Mouse (Mus musculus) kidney, embryonic 14.5 days (tissue): ENCODE results near the gene Prmt3. TPM values are rescaled to one million over a fixed set of nuclear protein-coding genes. Genes with fewer than 3 reads are reported as not detected.

Source experiments
- ATAC-seq: fragments of 200-750 bp; cut with Nextera tagmentation; 2 replicates; pipeline ENCODE4 v1.8.0; 2017; ENCODE audit warnings: moderate number of reproducible peaks, mild to moderate bottlenecking, moderate TSS enrichment, moderate library complexity; ENCODE audit not compliant: low FRiP score, low TSS enrichment
- H3K27ac ChIP-seq: fragments of 300-500 bp; sonication (generic); 2 replicates; pipeline ENCODE4 v1.5.1; 2014; ENCODE audit warnings: low read depth, mild to moderate bottlenecking, low read length, moderate library complexity, mixed read lengths
- H3K27me3 ChIP-seq: fragments of 300-500 bp; sonication (generic); 2 replicates; pipeline ENCODE4 v1.6.1; 2014; ENCODE audit warnings: mild to moderate bottlenecking, low read length; ENCODE audit not compliant: control insufficient read depth, insufficient read depth
- H3K36me3 ChIP-seq: fragments of 300-500 bp; sonication (generic); 2 replicates; pipeline ENCODE4 v1.6.1; 2014; ENCODE audit warnings: low read length, mixed read lengths; ENCODE audit not compliant: control insufficient read depth, insufficient read depth
- H3K4me1 ChIP-seq: fragments of 300-500 bp; sonication (generic); 2 replicates; pipeline ENCODE4 v1.6.1; 2014; ENCODE audit warnings: low read length, mixed read lengths; ENCODE audit not compliant: control insufficient read depth, insufficient read depth
- H3K4me2 ChIP-seq: fragments of 300-500 bp; sonication (generic); replicated peaks from 2 replicates; pipeline ENCODE4 v1.6.1; 2014; ENCODE audit warnings: low read depth, mild to moderate bottlenecking, low read length
- H3K4me3 ChIP-seq: fragments of 300-500 bp; sonication (generic); 2 replicates; pipeline ENCODE4 v1.5.1; 2014; ENCODE audit warnings: mild to moderate bottlenecking, low read length
- H3K9ac ChIP-seq: fragments of 300-500 bp; sonication (generic); 2 replicates; pipeline ENCODE4 v1.6.1; 2014; ENCODE audit warnings: low read depth, mild to moderate bottlenecking, low read length, moderate library complexity
- H3K9me3 ChIP-seq: fragments of 300-500 bp; sonication (generic); 2 replicates; pipeline ENCODE4 v1.6.1; 2016; ENCODE audit warnings: low read length; ENCODE audit not compliant: control insufficient read depth
- WGBS: fragments of 180-500 bp; shearing (Covaris S2); extraction: QIAGEN DNeasy Blood & Tissue Kit; methylation state at CpG from one replicate; pipeline ENCODE4 v1.1.7; 2014; 5-methylcytosine and 5-hydroxymethylcytosine counted together
- polyA plus RNA-seq: library from polyadenylated mRNA; unstranded; fragments of >200 nt; fragmentation: Nextera tagmentation; extraction: Ambion mirVana; gene quantifications from 2 replicates; pipeline ENCODE4 v1.2.1, GENCODE M21; 2014

The Prmt3 gene
- polyA plus RNA-seq: 65.0 and 82.8 TPM in 2 replicates

- Histone ChIP-seq H3K4me3 (peak within 1 kb of the TSS; percentile 76), H3K27me3 (no peaks in the 10 kb centered on the region)
- ATAC-seq: peak; percentile 96
These were observed at the start of gene Prmt3 for GRCm38 (mm10) chr7:49778114-49778901. TSS of gene Prmt3 (plus strand) at chr7:49778346.

DNA sequence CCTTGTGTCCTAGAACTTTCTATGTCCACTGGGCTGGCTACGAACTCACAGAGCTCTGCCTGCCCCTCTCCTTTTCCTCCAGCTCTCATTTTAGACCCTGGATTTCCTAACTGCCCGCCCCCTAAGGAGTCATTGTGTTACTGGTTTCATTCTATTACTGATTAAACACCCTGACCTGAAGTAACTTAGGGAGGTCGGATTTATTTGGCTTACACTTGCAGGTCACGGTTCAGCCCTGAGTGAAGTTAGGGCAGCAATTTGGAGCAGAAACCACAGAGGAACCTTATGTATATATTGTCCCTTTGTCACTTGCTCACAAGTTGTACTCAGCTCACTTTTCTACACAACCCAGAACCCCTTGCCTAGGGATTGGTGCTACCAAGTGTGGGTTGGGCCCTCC is 43.8 kb upstream of the Prmt3 start:
- Histone ChIP-seq H3K4me1 (no peaks in the 10 kb centered on the region), H3K36me3 (no peaks in the 10 kb centered on the region), H3K9ac (no peak overlapping the region), H3K27me3 (no peaks in the 10 kb centered on the region), H3K27ac (no peak overlapping the region), H3K9me3 (no peaks in the 10 kb centered on the region), H3K4me3 (no peak overlapping the region), H3K4me2 (no peak overlapping the region)
- no peak for ATAC-seq
- WGBS: 52% methylated on average over 4 of the region's 4 CpGs

More at GRCm38 (mm10) chr7:49778114-49778901, at the start of gene Prmt3:
- Histone ChIP-seq H3K4me2 (peak within 1 kb of the TSS; percentile 89), H3K9me3 (no peaks in the 10 kb centered on the region), H3K4me1 (peaks cover 12% of the 10 kb centered on the region; the same call in 1 of the 2 replicates), H3K36me3 (peaks cover 19% of the 10 kb centered on the region), H3K9ac (peak within 1 kb of the TSS; percentile 89), H3K27ac (peak within 1 kb of the TSS; percentile 69; the same call in 1 of the 2 replicates)
- WGBS: under 1% methylated on average over 74 of the region's 92 CpGs

- H3K4me2 ChIP-seq: no peak overlapping the region
- ATAC-seq: no peak
- H3K4me3 ChIP-seq: no peak overlapping the region
- WGBS: 71% methylated on average over 8 of the region's 8 CpGs
- H3K27me3 ChIP-seq: no peaks in the 10 kb centered on the region
- no peaks in the 10 kb centered on the region for H3K4me1 ChIP-seq
- H3K27ac ChIP-seq: no peak overlapping the region
- H3K36me3 ChIP-seq: no peaks in the 10 kb centered on the region
- H3K9ac ChIP-seq: no peak overlapping the region
- H3K9me3 ChIP-seq: no peaks in the 10 kb centered on the region
These were observed 38.7 kb upstream of the Prmt3 start for GRCm38 (mm10) chr7:49739448-49739847.

GRCm38 (mm10) chr7:49741474-49741873 is 36.7 kb upstream of the Prmt3 start:
- Histone ChIP-seq H3K36me3 (no peaks in the 10 kb centered on the region), H3K9me3 (no peaks in the 10 kb centered on the region), H3K9ac (no peak overlapping the region), H3K27me3 (no peaks in the 10 kb centered on the region), H3K27ac (no peak overlapping the region), H3K4me1 (no peaks in the 10 kb centered on the region), H3K4me2 (0 out of 2 replicates have a peak overlapping the region, but pooled peaks have one; percentile 0), H3K4me3 (no peak overlapping the region)
- ATAC-seq: no peak
- 12% methylated on average over 5 of the region's 5 CpGs for WGBS

DNA sequence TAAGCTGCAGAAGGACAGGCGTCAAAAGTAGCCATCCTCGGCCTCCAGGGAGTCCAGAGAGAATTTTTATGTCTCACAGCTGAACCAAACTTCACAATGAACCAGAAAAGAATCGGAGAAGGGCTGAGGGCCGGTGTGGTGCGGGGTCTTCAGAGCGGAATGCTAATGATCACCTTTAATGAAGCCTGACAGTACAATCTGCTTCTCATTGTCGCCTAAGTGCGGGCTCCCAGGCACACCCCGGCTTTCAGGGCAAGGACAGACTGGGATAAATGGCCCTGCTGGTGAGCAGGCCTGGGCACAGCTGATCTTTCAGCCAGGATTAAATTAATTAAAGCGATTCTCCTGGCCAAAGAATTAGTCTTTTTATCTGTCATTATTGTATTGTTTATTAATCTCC is 36.2 kb upstream of the Prmt3 start:
- Histone ChIP-seq H3K36me3 (no peaks in the 10 kb centered on the region), H3K27me3 (no peaks in the 10 kb centered on the region), H3K27ac (no peak overlapping the region), H3K9me3 (no peaks in the 10 kb centered on the region), H3K4me2 (0 out of 2 replicates have a peak overlapping the region, but pooled peaks have one; percentile 0), H3K4me1 (no peaks in the 10 kb centered on the region), H3K4me3 (no peak overlapping the region), H3K9ac (no peak overlapping the region)
- no peak for ATAC-seq
- WGBS: 25% methylated on average over 10 of the region's 10 CpGs

DNA sequence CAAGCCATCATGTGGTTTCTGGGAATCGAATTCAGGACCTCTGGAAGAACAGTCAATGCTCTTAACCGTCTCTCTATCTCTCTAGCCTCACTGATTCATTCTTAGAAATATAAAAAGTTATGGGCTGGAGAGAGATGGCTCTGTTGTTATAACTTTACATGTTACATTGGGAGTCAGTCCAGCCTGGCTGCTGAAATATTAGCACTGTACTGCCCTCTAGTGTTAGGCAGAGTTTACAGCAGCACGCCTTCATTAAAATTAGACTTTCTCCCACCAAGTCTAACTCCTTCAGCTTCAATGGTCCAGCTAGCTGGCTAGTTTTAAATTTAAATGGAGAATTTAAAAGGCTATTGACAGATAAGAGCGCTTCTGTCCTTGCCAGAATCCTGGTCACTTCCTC is 27.0 kb upstream of the Prmt3 start:
- no peaks in the 10 kb centered on the region for H3K9me3 ChIP-seq
- no peaks in the 10 kb centered on the region for H3K4me1 ChIP-seq
- H3K9ac ChIP-seq: no peak overlapping the region
- no peak overlapping the region for H3K4me2 ChIP-seq
- peaks cover 5% of the 10 kb centered on the region; the same call in 1 of the 2 replicates for H3K27me3 ChIP-seq
- no peak overlapping the region for H3K27ac ChIP-seq
- 11% methylated on average over 4 of the region's 4 CpGs for WGBS
- no peak overlapping the region for H3K4me3 ChIP-seq
- no peak; the same call in 1 of the 2 replicates for ATAC-seq
- H3K36me3 ChIP-seq: no peaks in the 10 kb centered on the region

- no peaks in the 10 kb centered on the region for H3K4me1 ChIP-seq
- no peaks in the 10 kb centered on the region for H3K36me3 ChIP-seq
- H3K9ac ChIP-seq: no peak overlapping the region
- H3K4me3 ChIP-seq: peak overlapping the region; percentile 12; the same call in 1 of the 2 replicates
- H3K4me2 ChIP-seq: peak overlapping the region; percentile 23
- no peaks in the 10 kb centered on the region for H3K9me3 ChIP-seq
- H3K27ac ChIP-seq: no peak overlapping the region
- ATAC-seq: 0 out of 2 replicates have a peak, but pooled peaks have one; percentile 30
- H3K27me3 ChIP-seq: peaks cover 5% of the 10 kb centered on the region; the same call in 1 of the 2 replicates
- WGBS: 27% methylated on average over 25 of the region's 25 CpGs
These were observed 25.2 kb upstream of the Prmt3 start for GRCm38 (mm10) chr7:49752730-49753506.

GRCm38 (mm10) chr7:49754767-49755166 is 23.4 kb upstream of the Prmt3 start:
- H3K27me3 ChIP-seq: peaks cover 5% of the 10 kb centered on the region; the same call in 1 of the 2 replicates

More at GRCm38 (mm10) chr7:49754767-49755166, 23.4 kb upstream of the Prmt3 start:
- Histone ChIP-seq H3K36me3 (no peaks in the 10 kb centered on the region), H3K9me3 (peaks cover 4% of the 10 kb centered on the region; the same call in 1 of the 2 replicates), H3K4me2 (no peak overlapping the region), H3K4me1 (0 out of 2 replicates have a peak, but pooled peaks cover 2% of the 10 kb centered on the region), H3K4me3 (no peak overlapping the region), H3K27ac (no peak overlapping the region), H3K9ac (no peak overlapping the region)
- WGBS: 5% methylated on average over 9 of the region's 9 CpGs
- ATAC-seq: no peak
